Mouse (Mus musculus) spleen, adult 12 weeks (tissue): ENCODE data around the gene Tmem121b.

ENCODE experiments used
- DNase-seq: peaks from one replicate; pipeline ENCODE4 v3.0.0; 2022; ENCODE audit warnings: low spot score

Gene Tmem121b

DNA sequence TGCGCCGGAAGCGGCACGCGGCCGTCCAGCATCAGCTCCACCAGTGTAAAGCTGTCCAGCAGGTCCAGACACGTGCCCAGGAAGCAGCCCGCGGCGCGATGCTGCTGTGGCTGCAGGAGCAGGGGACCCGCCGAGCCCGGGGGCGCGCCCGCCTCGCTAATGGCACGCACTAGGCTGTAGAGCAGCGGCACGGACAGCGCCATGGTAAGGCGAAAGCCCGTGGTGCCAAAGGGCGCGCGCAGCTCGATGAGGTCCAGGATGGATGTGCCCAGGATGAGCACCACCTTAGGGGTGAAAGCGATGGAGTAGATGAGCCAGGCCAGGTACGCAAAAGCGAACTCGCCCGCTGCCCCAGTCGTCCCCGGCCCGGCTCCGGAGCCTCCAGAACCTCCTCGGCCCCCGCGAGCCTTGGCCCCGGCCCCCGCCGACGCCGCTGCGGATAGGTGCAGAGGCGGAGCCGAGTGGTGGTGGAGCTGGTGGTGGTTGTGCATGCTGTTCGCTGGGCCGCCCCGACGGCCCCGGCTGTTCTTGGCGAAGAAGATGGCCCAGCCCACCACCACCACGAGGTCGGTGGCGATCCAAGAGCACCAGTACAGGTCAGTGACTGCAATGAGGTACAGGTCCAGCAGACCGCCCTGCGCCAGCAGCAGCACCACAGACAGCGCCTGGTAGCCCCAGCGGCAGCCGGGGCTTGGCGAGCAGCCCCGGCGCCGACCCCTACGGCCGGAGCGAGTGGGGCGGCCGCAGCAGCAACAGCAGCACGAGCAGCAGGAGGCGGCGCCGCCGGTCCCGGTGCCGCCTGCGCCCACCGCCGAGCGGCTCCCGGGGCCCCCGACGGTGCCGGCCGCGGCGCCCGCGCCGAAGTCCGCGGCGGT, 871 bp downstream of the Tmem121b start:
- no peak for DNase-seq

- DNase-seq, result no peak
Measured at GRCm38 (mm10) chr6:120491862-120492498, 1.6 kb downstream of the Tmem121b start.

- no peak for DNase-seq
Measured at GRCm38 (mm10) chr6:120491064-120491463, 2.5 kb downstream of the Tmem121b start.

DNA sequence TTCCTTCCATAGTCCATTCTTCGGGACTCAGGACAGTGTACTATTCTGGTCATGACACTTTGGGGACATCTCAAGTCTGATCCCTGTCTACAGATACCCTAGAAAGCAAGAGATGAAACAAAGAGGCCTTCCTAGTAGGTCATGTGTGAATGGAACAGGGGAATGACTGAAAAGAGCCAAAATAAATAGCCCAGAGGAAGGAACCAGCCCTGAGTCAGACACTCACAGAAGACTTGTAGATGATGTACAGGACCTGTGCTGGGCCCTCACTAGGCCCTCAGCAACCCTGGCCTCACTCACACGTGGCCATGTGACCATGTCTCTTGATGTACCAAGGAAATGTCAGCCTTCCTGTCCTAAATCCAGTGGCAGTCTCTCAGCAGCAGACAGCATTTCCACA, 4.1 kb downstream of the Tmem121b start:
- DNase-seq, result no peak

- DNase-seq, result no peak
Measured at GRCm38 (mm10) chr6:120488647-120489046, 5.0 kb downstream of the Tmem121b start.

DNA sequence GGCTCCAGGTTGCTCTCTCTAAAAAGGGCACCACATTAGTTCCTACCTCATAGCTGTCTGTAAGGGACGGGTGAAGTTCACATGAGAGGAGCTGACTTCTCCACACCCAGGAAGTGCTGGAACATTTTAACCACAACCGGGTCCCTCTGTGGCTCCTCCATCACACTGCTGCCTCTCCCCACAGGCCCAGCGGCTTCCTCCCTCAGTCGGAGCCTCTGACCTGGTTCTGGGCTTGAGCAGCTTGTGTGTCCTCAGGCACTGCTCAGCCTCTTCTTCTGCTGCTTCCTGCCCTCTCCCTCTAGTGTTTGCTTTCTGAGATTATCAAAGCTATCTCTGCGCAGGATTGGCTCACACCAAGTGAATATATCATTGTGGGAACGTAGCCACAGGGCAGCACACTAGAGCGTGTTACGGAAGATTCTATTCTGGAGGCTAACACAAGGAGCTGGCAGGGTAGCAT, 7.5 kb downstream of the Tmem121b start:
- no peak for DNase-seq

- peak; percentile 37 for DNase-seq
Measured at GRCm38 (mm10) chr6:120485038-120485437, 8.6 kb downstream of the Tmem121b start.

- DNase-seq, result peak; percentile 54
Measured at GRCm38 (mm10) chr6:120483211-120483626, 10.4 kb downstream of the Tmem121b start.

DNA sequence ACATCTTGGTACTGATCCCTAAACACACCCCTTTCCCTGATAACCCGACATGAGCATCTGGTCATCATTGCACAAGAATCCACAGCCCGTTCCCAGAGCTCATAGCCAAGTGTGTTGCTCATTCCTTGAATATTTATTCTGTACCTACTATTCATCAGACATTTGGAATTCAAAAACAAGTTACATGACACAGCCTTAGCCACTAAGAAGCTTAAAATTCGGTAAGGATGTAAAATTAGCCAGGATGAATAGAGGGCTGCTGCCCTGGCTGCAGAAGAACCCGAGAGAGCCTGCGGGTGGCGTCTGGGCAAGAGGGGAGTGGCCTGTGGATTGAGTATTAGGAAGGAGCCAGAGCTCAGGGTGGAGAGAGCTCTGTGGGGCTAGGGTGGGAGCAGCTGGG, 10.9 kb downstream of the Tmem121b start:
- no peak for DNase-seq

DNA sequence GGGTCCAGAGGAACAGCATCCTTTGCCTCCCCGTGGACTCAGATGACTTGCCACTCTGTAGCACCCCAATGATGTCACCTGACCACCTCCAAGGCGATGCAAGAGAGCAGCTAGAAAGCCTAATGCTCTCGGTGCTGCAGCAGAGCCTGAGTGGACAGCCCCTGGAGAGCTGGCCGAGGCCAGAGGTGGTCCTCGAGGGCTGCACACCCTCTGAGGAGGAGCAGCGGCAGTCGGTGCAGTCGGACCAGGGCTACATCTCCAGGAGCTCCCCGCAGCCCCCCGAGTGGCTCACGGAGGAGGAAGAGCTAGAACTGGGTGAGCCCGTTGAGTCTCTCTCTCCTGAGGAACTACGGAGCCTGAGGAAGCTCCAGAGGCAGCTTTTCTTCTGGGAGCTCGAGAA, 11.6 kb downstream of the Tmem121b start:
- no peak for DNase-seq

DNA sequence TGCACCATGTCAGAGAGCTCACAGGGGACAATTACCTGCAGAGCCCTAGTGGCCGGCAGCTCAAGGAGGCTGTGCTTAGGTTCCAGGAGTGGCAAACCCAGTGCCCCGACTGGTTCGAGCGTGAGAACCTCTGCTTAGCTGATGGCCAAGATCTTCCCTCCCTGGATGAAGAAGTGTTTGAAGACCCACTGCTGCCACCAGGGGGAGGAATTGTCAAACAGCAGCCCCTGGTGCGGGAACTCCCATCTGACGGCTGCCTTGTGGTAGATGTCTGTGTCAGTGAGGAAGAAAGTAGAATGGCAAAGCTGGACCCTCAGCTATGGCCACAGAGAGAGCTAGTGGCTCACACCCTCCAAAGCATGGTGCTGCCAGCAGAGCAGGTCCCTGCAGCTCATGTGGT, 12.1 kb downstream of the Tmem121b start:
- DNase-seq, result no peak

- no peak for DNase-seq
Measured at GRCm38 (mm10) chr6:120480361-120480760, 13.2 kb downstream of the Tmem121b start.

DNA sequence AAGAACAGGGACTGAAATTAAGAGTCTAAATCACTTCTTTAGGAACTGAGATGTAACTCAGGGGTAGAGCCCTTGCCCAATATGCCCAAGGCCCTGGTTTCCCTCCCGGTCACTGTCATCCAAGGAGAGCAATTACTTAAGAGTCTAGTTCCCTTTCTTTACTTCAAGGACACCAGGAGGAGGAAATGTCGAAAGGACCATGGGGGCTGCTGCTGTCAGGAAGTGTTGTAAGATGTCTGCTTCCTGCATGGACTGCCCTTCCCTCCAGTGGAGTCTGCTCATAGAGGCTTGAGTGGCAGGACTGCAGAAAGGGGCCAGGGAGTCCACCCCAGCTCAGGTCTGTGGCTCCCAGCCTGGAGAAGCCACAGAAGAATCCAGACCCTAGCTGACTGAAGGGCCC, 14.3 kb downstream of the Tmem121b start:
- DNase-seq, result no peak

- DNase-seq, result no peak
Measured at GRCm38 (mm10) chr6:120475288-120475687, 18.3 kb downstream of the Tmem121b start.

DNA sequence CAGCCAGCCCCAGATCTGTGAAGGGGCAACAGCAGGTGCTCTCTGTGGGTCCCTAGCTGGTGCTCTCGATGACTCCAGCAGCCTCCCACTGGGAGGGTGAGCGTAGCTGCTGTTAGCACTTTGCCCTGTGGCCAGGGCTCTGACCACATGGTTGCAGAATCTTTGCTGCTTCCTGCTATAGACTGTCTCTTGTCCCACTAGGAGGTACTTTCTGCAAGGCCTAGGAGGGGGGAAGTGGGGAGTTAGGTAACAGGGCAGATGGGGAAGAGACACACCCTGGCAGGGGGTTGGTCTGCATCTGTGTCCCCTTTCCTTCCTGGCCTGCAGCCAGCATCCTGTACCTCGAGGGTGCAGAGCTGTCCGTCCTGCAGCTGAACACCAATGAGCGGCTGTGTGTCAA, 20.2 kb downstream of the Tmem121b start:
- DNase-seq, result no peak

DNA sequence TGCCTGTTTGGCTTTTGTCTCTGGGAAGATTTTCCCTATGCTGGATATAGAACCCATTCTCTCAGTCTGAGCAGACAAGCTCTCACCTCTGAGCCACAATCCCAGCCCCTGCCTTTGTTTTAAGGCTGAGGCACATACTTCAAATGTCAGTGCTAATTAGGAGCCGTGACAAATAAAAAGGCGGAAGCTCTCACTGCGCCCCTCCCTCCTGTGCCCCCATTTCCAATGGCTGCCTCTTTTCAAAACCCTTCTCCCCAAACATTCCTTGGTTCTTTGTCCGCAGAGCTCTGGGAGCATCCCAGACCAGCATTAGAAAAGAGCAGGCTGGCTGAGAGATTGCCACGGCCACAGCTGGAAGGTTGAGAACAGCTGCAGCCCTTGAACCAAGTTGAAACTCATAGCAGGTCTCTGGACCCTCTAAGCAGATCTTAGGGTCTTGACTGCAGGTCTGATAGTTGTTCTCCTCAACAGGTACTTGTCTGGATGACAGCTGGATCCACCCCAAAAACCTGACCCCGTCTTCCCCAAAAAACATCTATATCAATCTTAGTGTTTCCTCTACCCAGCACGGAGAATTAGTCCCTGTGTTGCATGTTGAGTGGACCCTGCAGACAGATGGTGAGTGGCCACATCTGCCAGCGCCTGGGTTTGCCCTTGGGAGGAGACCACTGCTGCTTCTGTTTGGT, 21.0 kb downstream of the Tmem121b start:
- DNase-seq, result no peak

DNA sequence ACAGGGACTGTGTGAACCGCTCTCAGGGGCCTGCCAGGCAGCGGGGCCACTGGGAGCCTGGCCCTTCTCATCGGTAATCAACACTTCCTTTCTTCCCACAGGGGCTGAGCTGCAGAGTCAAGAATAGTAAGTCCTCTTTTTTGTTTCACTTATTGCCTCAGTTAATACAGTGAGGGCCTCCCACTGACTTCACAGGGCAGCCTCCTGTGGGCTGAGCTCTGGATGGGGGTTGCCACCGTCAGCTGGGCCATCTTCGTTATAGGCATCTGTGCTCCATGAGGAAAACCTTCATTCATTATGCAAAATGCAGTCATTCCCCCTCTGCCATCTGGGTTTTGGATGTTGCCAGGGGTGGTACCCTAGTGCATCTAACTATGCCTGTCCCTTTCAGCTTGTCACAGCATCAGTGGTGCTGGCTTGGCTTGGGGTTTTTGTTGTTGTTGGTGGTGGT, 21.6 kb downstream of the Tmem121b start:
- DNase-seq, result no peak

DNA sequence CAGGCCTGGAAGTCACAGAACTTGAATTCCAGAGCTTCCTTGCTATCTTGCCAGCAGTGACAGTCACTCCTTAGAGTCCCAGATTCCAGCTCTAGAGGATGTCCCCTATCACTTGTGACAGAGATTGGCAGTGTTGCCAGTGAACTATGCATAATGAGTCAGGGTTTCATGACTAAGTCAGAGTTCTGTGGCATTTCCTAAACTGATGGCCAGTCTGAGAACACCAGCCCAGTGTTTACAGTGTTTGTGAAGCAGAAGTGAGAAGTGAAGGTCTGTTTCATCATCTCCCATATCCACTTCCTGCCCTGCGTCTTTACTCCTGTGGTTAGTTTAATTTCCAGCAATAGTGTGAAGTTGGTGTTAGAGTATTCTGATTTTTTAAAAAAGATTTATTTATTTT, 22.9 kb downstream of the Tmem121b start:
- no peak for DNase-seq

- no peak for DNase-seq
Measured at GRCm38 (mm10) chr6:120469770-120470169, 23.8 kb downstream of the Tmem121b start.

- DNase-seq, result no peak
Measured at GRCm38 (mm10) chr6:120469268-120469667, 24.3 kb downstream of the Tmem121b start.

DNA sequence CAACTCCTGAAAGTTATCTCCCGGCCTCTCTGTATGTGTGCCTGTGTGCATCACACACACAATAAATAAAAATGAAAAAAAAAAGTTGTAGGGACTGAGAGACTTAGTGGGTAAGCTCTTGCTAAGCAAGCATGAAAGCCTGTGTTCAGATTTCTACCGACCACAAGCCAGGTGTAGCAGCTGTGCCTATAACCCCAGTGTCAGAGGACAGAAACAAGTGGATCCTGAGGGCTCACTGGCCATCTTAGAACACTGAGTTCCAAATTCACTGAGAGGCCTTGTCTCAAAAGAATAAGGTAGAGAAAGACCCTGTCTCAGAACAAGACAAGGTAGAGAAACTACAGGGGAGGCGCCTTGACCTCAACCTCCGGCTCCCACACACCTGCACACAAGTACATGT, 25.3 kb downstream of the Tmem121b start:
- DNase-seq, result no peak

GRCm38 (mm10) chr6:120466609-120467329, 26.8 kb downstream of the Tmem121b start:
- DNase-seq, result no peak
